Mouse (Mus musculus) heart, adult 2 months (tissue): ENCODE measurements around the gene Plekhm1.

ENCODE experiments used
- CTCF ChIP-seq: fragments of 200-600 bp; IDR thresholded peaks from 2 replicates; pipeline ENCODE4 v1.8.1; 2022; ENCODE audit warnings: antibody characterized with exemption, mild to moderate bottlenecking, moderate library complexity
- EP300 ChIP-seq: fragments of 200-500 bp; IDR thresholded peaks from 2 replicates; pipeline ENCODE4 v1.6.1; 2011; ENCODE audit warnings: low read depth, low read length, control low read depth; ENCODE audit not compliant: insufficient read depth
- POLR2A ChIP-seq: fragments of 200-500 bp; IDR thresholded peaks from 2 replicates; pipeline ENCODE4 v1.6.1; 2011; ENCODE audit warnings: mild to moderate bottlenecking, low read depth, low read length, control low read depth; ENCODE audit not compliant: insufficient read depth

DNA sequence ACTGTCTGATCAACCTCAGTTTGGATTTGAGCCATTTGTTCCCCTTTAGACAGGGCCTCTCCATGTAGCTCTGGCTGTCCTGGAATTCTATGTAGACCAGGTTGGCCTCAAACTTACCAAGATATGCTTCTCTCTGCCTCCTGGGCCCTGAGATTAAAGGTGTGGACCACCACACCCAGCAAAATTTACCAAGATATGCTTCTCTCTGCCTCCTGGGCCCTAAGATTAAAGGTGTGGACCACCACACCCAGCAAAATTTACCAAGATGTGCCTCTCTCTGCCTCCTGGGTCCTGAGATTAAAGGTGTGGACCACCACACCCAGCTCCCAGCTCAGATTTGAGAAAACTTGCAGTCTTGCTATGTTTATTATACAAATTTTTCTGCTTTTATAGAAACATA lies 7.9 kb downstream of the Plekhm1 start:
- TF ChIP-seq CTCF = no peak
- TF ChIP-seq POLR2A = no peak
- no peak for TF ChIP-seq EP300
